Mouse (Mus musculus) G1E (cell line): Measurements from ENCODE around the gene Ebf1.

Experiments
- CTCF ChIP-seq: IDR thresholded peaks from 2 replicates; pipeline ENCODE4 v1.5.1; 2012; ENCODE audit warnings: low read depth, low read length, inconsistent platforms, mixed read lengths
- GATA1 ChIP-seq: IDR thresholded peaks from 2 replicates; pipeline ENCODE4 v1.6.1; 2012; ENCODE audit warnings: borderline replicate concordance, low read length, inconsistent platforms, mixed read lengths

GRCm38 (mm10) chr11:44656916-44657315 lies 39.8 kb downstream of the Ebf1 start:
- TF ChIP-seq CTCF = no peak
- no peak for TF ChIP-seq GATA1
